Mouse (Mus musculus): ENCODE data around the gene Brd3os.
A peak's percentile ranks its signal among the peaks of the same experiment; 100 is the strongest.

GRCm38 (mm10) chr2:27404375-27405093 is 37.6 kb upstream of the Brd3os start:
- TF ChIP-seq GATA1 (IDR thresholded peaks at IDR 0.05; ENCODE audit: low read length) (no peak), TAL1 (IDR thresholded peaks at IDR 0.05; ENCODE audit: low read length) (0 out of 3 replicates have a peak, but pooled peaks have one; percentile 5)
